Mouse (Mus musculus): ENCODE measurements around the gene Ankrd63.

- TF ChIP-seq CHD2 (IDR thresholded peaks at IDR 0.05; ENCODE audit: low read depth, low read length): no peak
- TF ChIP-seq MAFK (IDR thresholded peaks at IDR 0.05; ENCODE audit: insufficient read depth, low read depth, low read length): no peak
- no peak for TF ChIP-seq ZNF384 (IDR thresholded peaks at IDR 0.05; ENCODE audit: low read depth, low read length)
- no peak for TF ChIP-seq ZC3H11A (IDR thresholded peaks at IDR 0.05; ENCODE audit: borderline replicate concordance, low read depth, low read length)
Observed at GRCm38 (mm10) chr2:118723693-118724486, 20.1 kb upstream of the Ankrd63 start.
